Comparison of ENCODE assay signal across 25 mouse cellular contexts in the genomic region with DNA sequence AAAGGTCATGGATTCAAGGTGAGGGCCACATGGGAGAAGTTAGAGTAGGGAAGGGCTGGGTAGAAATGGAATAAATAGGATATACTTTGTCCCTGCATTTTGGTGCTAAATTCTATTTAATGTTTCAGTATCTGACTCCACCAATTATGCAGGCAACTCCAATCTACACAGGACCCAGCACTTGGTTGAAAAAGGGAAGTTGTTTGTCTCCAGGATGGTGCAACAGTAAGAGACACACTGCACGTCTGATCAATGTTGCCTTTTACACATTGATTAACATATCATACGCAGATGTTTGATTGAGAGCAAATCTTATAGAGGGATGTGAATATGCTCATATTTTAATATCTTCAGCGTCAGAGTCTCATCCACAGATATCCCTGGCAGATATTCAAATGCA.
"Had no signal": no experiment of that assay in that cellular context is flagged by ENCODE, and none has a peak within 500 bp of the region (broad histone marks: within the 10 kb centered on the region; RNA-seq: fewer than 3 reads in every experiment).

No protein-coding gene starts in this region.

- ATAC-seq: hindbrain, postnatal 0 days; intestine, postnatal 0 days had no signal

- H3K4me3 ChIP-seq: gastrocnemius, adult 2 months; heart, embryonic 10.5 days; heart, embryonic 12.5 days; hindbrain, embryonic 10.5 days; hindbrain, embryonic 12.5 days; layer of hippocampus, adult 2 months; left cerebral cortex, adult 2 months; limb, embryonic 10.5 days; limb, embryonic 12.5 days; liver, embryonic 13.5 days; liver, embryonic 15.5 days had no signal

- H3K27ac ChIP-seq: gastrocnemius, adult 2 months; heart, embryonic 10.5 days; hindbrain, embryonic 10.5 days; hindbrain, embryonic 12.5 days; hindbrain, embryonic 14.5 days; hindbrain, postnatal 0 days; layer of hippocampus, adult 2 months; left cerebral cortex, adult 2 months; limb, embryonic 10.5 days; limb, embryonic 12.5 days; liver, embryonic 13.5 days; liver, embryonic 15.5 days had no signal

- H3K9ac ChIP-seq: heart, embryonic 12.5 days; hindbrain, embryonic 12.5 days; hindbrain, embryonic 14.5 days; limb, embryonic 12.5 days; liver, embryonic 13.5 days; liver, embryonic 15.5 days had no signal

- H3K4me2 ChIP-seq: heart, embryonic 12.5 days; hindbrain, embryonic 12.5 days; hindbrain, embryonic 14.5 days; limb, embryonic 12.5 days; liver, embryonic 11.5 days; liver, embryonic 13.5 days; liver, embryonic 15.5 days had no signal

- H3K36me3 ChIP-seq: heart, embryonic 10.5 days; heart, embryonic 12.5 days; hindbrain, embryonic 10.5 days; hindbrain, embryonic 12.5 days; limb, embryonic 10.5 days; limb, embryonic 12.5 days; liver, embryonic 13.5 days; liver, embryonic 15.5 days had no signal

- DNase-seq: gastrocnemius, adult 2 months; gastrocnemius, postnatal 10 days; gastrocnemius, postnatal 36 days; heart, postnatal 10 days; heart, postnatal 36 days; kidney, adult 18-20 months; kidney, adult 8-10 months; kidney, postnatal 10 days; kidney, postnatal 25 days; kidney, postnatal 4 days; liver; liver, embryonic 13.5 days had no signal

- H3K4me1 ChIP-seq: hindbrain, embryonic 10.5 days; hindbrain, embryonic 12.5 days had no signal

- H3K9me3 ChIP-seq: heart, embryonic 10.5 days; heart, embryonic 12.5 days; hindbrain, embryonic 10.5 days; hindbrain, embryonic 12.5 days; limb, embryonic 10.5 days; limb, embryonic 12.5 days; liver, embryonic 13.5 days; liver, embryonic 15.5 days had no signal

- H3K27me3 ChIP-seq: heart, embryonic 12.5 days; hindbrain, embryonic 12.5 days; limb, embryonic 12.5 days; liver, embryonic 13.5 days; liver, embryonic 15.5 days had no signal
